Mouse (Mus musculus) hindbrain, embryonic 15.5 days (tissue): ENCODE results near the gene Slc15a3. TPM values are rescaled to one million over a fixed set of nuclear protein-coding genes. Genes with fewer than 3 reads are reported as not detected.
A peak's percentile ranks its signal among the peaks of the same experiment; 100 is the strongest.

Source experiments
- ATAC-seq: fragments of 200-750 bp; cut with Nextera tagmentation; 2 replicates; pipeline ENCODE4 v1.8.0; 2017; ENCODE audit warnings: low read depth, moderate number of reproducible peaks, moderate TSS enrichment; ENCODE audit not compliant: low FRiP score
- H3K27ac ChIP-seq: fragments of 300-500 bp; sonication (generic); replicated peaks from 2 replicates; pipeline ENCODE4 v1.5.1; 2015; ENCODE audit warnings: mild to moderate bottlenecking, inconsistent platforms
- H3K27me3 ChIP-seq: fragments of 300-500 bp; sonication (generic); 2 replicates; pipeline ENCODE4 v1.6.1; 2015; ENCODE audit warnings: control low read depth, inconsistent platforms
- H3K36me3 ChIP-seq: fragments of 300-500 bp; sonication (generic); 2 replicates; pipeline ENCODE4 v1.6.1; 2015; ENCODE audit warnings: control low read depth, inconsistent platforms
- H3K4me1 ChIP-seq: fragments of 300-500 bp; sonication (generic); replicated peaks from 2 replicates; pipeline ENCODE4 v1.6.1; 2015; ENCODE audit warnings: control low read depth, inconsistent platforms
- H3K4me2 ChIP-seq: fragments of 300-500 bp; sonication (generic); 2 replicates; pipeline ENCODE4 v1.6.1; 2015; ENCODE audit warnings: moderate library complexity, mild to moderate bottlenecking, inconsistent platforms
- H3K4me3 ChIP-seq: fragments of 300-500 bp; sonication (generic); 2 replicates; pipeline ENCODE4 v1.5.1; 2015; ENCODE audit warnings: mild to moderate bottlenecking, inconsistent platforms
- H3K9ac ChIP-seq: fragments of 300-500 bp; sonication (generic); 2 replicates; pipeline ENCODE4 v1.6.1; 2015; ENCODE audit warnings: inconsistent platforms
- H3K9me3 ChIP-seq: fragments of 300-500 bp; sonication (generic); 2 replicates; pipeline ENCODE4 v1.6.1; 2016; ENCODE audit warnings: control low read depth, inconsistent platforms
- WGBS: fragments of 180-500 bp; shearing (Covaris S2); methylation state at CpG from one replicate; pipeline ENCODE4 v1.1.7; 2015; 5-methylcytosine and 5-hydroxymethylcytosine counted together
- polyA plus RNA-seq: library from polyadenylated mRNA; unstranded; fragments of >200 nt; fragmentation: Nextera tagmentation; extraction: Ambion mirVana; gene quantifications from 2 replicates; pipeline ENCODE4 v1.2.1, GENCODE M21; 2015

Slc15a3 gene
- polyA plus RNA-seq, 1 experiment from 2014 or later, result 0.47 TPM

DNA sequence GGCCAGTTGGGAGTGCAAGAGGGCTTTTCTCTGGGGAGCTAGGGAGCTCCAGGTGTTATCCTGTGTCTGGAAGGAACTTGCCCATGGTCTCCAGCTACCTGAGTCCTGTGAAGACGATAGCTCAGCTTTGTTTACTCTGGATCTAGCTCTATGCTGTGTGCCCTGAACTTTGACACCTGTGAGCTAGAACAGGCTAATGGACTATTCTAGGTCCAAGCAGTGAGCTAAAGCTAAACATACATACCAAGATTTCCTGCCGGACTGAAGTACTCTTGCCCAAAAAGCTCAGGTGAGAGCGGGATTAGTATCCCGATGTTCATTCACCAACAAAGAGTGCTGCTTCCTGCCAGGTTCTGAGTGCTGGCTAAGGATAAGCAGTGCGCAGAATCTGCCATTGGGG is 65.0 kb downstream of the Slc15a3 start:
- 96% methylated on average over 5 of the region's 5 CpGs for WGBS
- H3K9ac ChIP-seq, result no peak overlapping the region

DNA sequence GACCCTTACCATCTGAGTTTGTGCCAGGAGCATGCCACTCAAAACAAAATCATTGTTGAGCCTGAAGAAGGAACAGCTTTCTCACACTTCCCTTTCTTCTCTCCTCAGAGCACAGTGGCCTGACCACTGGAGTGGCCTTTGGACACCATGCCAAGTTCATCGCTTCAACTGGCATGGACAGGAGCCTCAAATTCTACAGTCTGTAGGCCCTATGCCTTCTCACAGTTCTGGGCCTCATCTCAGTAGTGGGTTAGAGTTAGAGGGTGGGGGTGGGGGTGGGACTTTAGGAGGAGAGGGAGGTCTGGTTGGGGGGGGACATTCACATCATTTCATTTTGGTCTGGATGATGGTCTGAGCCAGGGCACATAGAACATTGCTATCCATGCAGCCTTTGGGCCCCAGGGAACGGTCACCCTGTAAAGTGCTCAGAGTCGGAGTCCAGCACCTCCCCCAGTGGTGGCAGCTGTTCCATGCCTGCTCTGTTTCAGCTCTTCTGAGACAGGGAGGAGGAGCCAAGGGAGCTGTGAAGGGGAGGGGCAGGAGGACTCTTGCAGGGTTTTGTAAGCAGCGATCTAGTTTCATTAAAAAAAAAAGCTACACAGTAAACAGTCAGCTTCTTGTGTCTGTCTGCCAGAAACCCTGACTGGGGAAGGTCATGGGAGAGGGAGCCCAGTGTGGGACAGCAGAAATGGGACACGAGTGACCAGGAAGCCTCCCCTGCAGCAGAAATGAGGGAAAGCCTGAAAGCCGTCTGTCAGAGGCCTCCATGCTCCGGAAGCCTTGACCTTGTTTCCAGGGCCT is 65.6 kb downstream of the Slc15a3 start:
- H3K9ac ChIP-seq, result no peak overlapping the region
- H3K27ac ChIP-seq, result peak overlapping the region; percentile 48; the same call in 1 of the 2 replicates
- 65% methylated on average over 7 of the region's 7 CpGs for WGBS

More for the DNA sequence above, 65.0 kb downstream of the Slc15a3 start:
- Histone ChIP-seq H3K36me3 (peaks cover 65% of the 10 kb centered on the region), H3K27me3 (no peaks in the 10 kb centered on the region), H3K4me3 (no peak overlapping the region), H3K27ac (no peak overlapping the region), H3K4me1 (no peaks in the 10 kb centered on the region), H3K4me2 (no peak overlapping the region), H3K9me3 (no peaks in the 10 kb centered on the region)
- ATAC-seq, result no peak

DNA sequence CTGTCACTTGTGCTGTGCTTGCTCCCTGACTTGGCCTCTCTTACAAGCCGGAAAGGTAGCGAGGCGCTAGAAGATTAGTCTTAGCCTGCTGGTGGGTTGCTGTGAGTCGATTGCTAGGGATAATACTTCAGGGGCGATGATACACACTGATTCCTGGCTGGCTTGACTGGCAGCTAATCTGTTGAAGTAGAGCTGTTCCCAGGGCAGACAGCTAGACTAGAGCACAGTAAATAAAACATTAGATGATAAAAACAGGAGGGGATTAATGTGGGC is 66.1 kb downstream of the Slc15a3 start:
- Histone ChIP-seq H3K27ac (peak overlapping the region; percentile 48; the same call in 1 of the 2 replicates), H3K9me3 (no peaks in the 10 kb centered on the region), H3K4me2 (no peak overlapping the region), H3K36me3 (peaks cover 53% of the 10 kb centered on the region), H3K9ac (no peak overlapping the region), H3K4me1 (no peaks in the 10 kb centered on the region), H3K4me3 (no peak overlapping the region), H3K27me3 (no peaks in the 10 kb centered on the region)
- WGBS, result 83% methylated on average over 5 of the region's 5 CpGs
- no peak for ATAC-seq

More for the DNA sequence above, 65.6 kb downstream of the Slc15a3 start:
- peaks cover 59% of the 10 kb centered on the region for H3K36me3 ChIP-seq
- no peaks in the 10 kb centered on the region for H3K9me3 ChIP-seq
- no peak overlapping the region for H3K4me3 ChIP-seq
- no peak overlapping the region for H3K4me2 ChIP-seq
- H3K27me3 ChIP-seq, result no peaks in the 10 kb centered on the region
- ATAC-seq, result 0 out of 2 replicates have a peak, but pooled peaks have one; percentile 55
- H3K4me1 ChIP-seq, result no peaks in the 10 kb centered on the region

DNA sequence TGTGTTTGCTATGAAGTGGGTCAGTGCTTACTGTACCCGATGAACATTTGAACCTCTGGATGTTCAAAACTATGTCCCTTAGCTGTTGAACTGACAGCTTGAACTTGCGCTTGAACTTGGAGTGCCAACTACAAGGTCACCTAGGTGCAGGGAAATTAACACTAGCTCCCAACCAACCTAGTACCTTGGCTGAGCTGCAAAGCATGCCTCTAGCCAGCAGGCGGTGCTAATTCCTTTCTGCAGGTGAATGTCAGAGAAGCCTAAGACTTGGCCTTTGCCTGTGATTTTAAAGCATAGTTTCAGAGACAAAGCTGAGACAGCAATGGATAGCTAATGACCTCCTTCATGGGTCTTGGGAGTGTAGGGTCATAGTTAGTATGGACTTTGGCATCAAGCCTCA is 68.4 kb downstream of the Slc15a3 start:
- no peak overlapping the region for H3K27ac ChIP-seq
- peaks cover 31% of the 10 kb centered on the region for H3K36me3 ChIP-seq
- ATAC-seq, result 0 out of 2 replicates have a peak, but pooled peaks have one; percentile 33
- 65% methylated on average over 3 of the region's 3 CpGs for WGBS
- H3K27me3 ChIP-seq, result no peaks in the 10 kb centered on the region
- no peak overlapping the region for H3K4me2 ChIP-seq
- no peaks in the 10 kb centered on the region for H3K4me1 ChIP-seq
- no peak overlapping the region for H3K9ac ChIP-seq
- no peaks in the 10 kb centered on the region for H3K9me3 ChIP-seq
- no peak overlapping the region for H3K4me3 ChIP-seq

Other genes with a start within 250 kb of the Slc15a3 start
- 221 and 229 TPM in 2 replicates for gene Ddb1, start 234.4 kb upstream of the Slc15a3 start, polyA plus RNA-seq
- gene Tkfc, start 234.1 kb upstream of the Slc15a3 start, polyA plus RNA-seq, result 22.0 and 28.3 TPM in 2 replicates
- gene Vwce, start 205.5 kb upstream of the Slc15a3 start, polyA plus RNA-seq, result 0.94 and 1.3 TPM in 2 replicates
- not detected in 2 replicates for gene Pga5, start 161.7 kb upstream of the Slc15a3 start, polyA plus RNA-seq
- 28.8 and 31.8 TPM in 2 replicates for gene Vps37c, start 151.0 kb upstream of the Slc15a3 start, polyA plus RNA-seq
- 0.25 and 0.28 TPM in 2 replicates for gene Cd5, start 100.7 kb upstream of the Slc15a3 start, polyA plus RNA-seq
- 0.10 TPM in 1 of 2 replicates, not detected in the other for gene Cd6, start 9.7 kb upstream of the Slc15a3 start, polyA plus RNA-seq
- gene Tmem132a, start 30.2 kb downstream of the Slc15a3 start, polyA plus RNA-seq, result 171 and 188 TPM in 2 replicates
- 45.6 and 46.2 TPM in 2 replicates for gene Tmem109, start 42.3 kb downstream of the Slc15a3 start, polyA plus RNA-seq
- 43.3 and 44.1 TPM in 2 replicates for gene Prpf19, start 55.5 kb downstream of the Slc15a3 start, polyA plus RNA-seq
- gene Zp1, start 80.9 kb downstream of the Slc15a3 start, polyA plus RNA-seq, result 0.21 and 0.27 TPM in 2 replicates
- gene Ptgdr2, start 97.4 kb downstream of the Slc15a3 start, polyA plus RNA-seq, result 0.08 and 0.09 TPM in 2 replicates
- gene Ccdc86, start 109.5 kb downstream of the Slc15a3 start, polyA plus RNA-seq, result 14.6 and 14.9 TPM in 2 replicates
- gene Ms4a10, start 134.9 kb downstream of the Slc15a3 start, polyA plus RNA-seq, result not detected in 2 replicates
- gene Ms4a15, start 153.5 kb downstream of the Slc15a3 start, polyA plus RNA-seq, result 0.17 TPM in 1 of 2 replicates, not detected in the other
- not detected in 2 replicates for gene Ms4a18, start 178.3 kb downstream of the Slc15a3 start, polyA plus RNA-seq
- not detected in 2 replicates for gene Ms4a8a, start 241.4 kb downstream of the Slc15a3 start, polyA plus RNA-seq